Mouse (Mus musculus) olfactory bulb, adult 2 months (tissue): Measurements from ENCODE around the gene Gm39115.

ENCODE experiments used
- CTCF ChIP-seq: fragments of 200-500 bp; IDR thresholded peaks from 2 replicates; pipeline ENCODE4 v1.5.1; 2012; ENCODE audit warnings: low read depth, mild to moderate bottlenecking, low read length, moderate library complexity; ENCODE audit not compliant: insufficient read depth
- POLR2A ChIP-seq: fragments of 200-500 bp; IDR thresholded peaks from 2 replicates; pipeline ENCODE4 v1.6.1; 2012; ENCODE audit warnings: mild to moderate bottlenecking, low read depth, low read length, moderate library complexity; ENCODE audit not compliant: insufficient read depth

- TF ChIP-seq CTCF (no peak), POLR2A (no peak)
Observed at GRCm38 (mm10) chr7:142104747-142105146, 31.1 kb downstream of the Gm39115 start.
